Mouse (Mus musculus): Measurements from ENCODE around the gene Mt3.
"Not testable (repeated sequence)": the region's sequence is repeated elsewhere in the genome, so short reads cannot be mapped to it uniquely, and the experiment has no call there.

Gene Mt3

DNA sequence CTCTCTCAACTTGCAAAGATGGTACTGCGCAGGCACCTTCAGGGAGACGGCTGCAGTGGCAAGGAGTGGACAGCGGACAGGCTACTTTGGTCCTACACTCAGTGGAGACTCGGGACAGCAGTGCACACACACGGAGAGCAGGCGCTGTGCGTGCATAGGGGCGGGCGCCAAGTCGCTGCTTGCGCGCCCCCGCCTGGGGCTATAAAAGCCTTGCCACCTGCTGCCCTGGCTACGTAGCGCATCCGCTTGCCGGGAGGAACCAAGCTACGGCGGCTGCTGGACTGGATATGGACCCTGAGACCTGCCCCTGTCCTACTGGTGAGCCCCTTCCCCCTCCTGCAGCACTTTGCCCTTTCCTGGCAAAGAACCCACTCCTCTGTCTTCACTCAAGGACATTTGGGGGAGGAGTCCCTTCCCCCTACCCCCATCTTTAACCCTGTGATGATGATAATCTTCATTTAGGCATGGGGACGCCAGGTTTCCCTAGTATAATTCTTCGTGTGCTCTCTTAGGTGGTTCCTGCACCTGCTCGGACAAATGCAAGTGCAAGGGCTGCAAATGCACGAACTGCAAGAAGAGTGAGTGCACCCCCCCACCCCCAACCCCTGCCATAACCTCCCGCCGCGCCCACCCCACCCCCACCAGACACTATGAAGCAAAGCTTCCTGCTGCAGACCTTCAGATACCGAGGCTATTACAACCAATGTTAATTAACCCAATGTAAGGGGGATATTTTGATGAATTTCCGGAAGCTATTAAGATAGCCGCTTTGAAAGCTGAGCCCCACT is at the start of gene Mt3:
TSS of gene Mt3 (plus strand) at position 95 of the 788 bp plus-strand sequence.
- DNase-seq (ENCODE audit: low spot score), result peak; percentile 35

- DNase-seq (ENCODE audit: low spot score), result no peak
These were observed 48.3 kb upstream of the Mt3 start for GRCm38 (mm10) chr8:94104146-94104545.

DNA sequence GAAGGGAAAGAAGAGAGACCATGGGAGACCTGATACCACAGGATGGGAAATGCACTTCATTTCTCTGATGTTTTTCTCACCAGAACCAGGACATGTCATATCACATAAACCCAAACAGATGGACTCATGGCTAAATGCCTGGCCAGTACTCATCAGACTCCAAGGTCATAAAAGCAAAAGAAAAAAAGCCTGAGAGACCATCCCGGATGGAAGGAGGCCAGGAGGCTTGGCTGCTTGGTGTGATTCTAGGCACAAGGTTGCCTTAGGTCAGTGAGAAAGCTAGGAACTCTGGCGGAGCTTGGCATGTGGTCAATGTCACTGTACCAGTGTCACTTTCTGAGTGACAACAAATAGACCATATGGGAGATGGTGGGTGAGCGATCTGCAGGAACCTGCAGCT is 44.5 kb upstream of the Mt3 start:
- no peak for DNase-seq (ENCODE audit: low spot score)

GRCm38 (mm10) chr8:94109396-94109795 is 43.0 kb upstream of the Mt3 start:
- DNase-seq (ENCODE audit: low spot score), result no peak

- DNase-seq (ENCODE audit: low spot score), result no peak
These were observed 42.6 kb upstream of the Mt3 start for GRCm38 (mm10) chr8:94109835-94110234.

DNA sequence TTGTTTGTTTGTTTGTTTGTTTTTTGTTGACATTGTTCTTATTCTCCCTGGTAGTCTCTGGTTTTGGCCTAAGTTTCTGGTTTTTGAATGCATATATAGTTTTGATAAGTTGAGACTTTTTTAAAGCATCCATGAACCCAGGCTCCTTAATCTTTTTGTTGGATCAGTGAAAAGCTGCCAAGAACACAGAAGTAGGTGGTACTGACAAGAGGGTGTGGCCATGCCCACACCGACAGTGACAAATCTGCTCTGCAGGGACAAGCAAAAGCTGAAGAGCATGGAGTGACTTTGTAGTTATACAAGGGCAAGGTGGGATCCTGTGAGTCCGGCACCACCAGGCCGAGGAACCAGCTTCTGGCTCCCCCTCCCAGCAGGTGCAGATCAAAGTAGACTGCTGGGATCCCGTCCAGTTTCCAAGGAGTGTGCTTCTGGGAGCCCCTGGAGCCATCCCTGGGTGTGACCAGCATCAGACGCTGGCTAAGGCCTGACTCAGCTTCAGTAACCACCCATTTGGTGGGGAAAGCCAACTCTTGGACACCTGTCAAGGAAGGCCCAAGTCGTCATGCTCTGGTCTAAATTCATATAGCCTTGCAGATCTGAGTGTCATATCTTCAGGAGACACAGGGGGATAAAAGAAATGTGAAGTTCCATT is 41.8 kb upstream of the Mt3 start:
- no peak for DNase-seq (ENCODE audit: low spot score)

DNA sequence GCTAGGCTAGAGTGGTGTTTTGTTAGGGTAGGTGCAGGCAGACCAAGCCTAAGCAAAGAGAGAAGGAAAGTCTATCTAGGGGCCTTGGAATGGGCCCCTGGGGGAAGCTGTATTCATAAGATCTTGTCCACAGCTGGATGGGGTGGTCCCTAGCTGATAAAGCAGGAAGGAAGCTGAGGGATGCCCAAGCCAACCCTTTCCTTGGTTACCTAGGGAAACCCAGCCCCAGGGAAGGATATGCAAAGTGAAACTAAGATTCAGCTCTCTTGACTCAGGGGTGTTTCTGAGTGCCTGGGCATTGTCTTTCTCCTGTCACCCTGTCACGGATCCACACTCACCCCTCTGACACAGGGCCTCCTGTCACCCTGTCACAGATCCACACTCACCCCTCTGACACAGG is 39.0 kb upstream of the Mt3 start:
- DNase-seq (ENCODE audit: low spot score), result no peak

DNA sequence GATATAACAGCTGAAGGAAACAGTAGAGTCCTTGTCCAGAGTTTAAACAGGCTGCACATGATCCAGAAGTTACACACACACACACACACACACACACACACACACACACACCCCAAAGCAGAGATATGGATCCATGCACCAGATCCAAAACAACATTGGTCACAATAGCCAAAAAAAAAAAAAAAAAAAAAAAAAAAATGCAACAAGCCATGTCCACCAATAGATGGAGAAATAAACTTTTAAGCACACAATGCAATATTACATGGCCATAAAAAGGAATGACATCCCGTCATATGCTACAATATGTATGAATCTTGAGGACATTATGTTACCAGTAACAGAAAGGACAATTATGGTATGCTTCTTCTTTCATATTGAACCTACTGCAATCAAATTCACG is 38.4 kb upstream of the Mt3 start:
- no peak for DNase-seq (ENCODE audit: low spot score)

GRCm38 (mm10) chr8:94118776-94119430 is 33.5 kb upstream of the Mt3 start:
- DNase-seq (ENCODE audit: low spot score), result peak; percentile 34

- no peak for DNase-seq (ENCODE audit: low spot score)
These were observed 30.8 kb upstream of the Mt3 start for GRCm38 (mm10) chr8:94121625-94122024.

- DNase-seq (ENCODE audit: low spot score), result no peak
These were observed 29.5 kb upstream of the Mt3 start for GRCm38 (mm10) chr8:94122711-94123468.

DNA sequence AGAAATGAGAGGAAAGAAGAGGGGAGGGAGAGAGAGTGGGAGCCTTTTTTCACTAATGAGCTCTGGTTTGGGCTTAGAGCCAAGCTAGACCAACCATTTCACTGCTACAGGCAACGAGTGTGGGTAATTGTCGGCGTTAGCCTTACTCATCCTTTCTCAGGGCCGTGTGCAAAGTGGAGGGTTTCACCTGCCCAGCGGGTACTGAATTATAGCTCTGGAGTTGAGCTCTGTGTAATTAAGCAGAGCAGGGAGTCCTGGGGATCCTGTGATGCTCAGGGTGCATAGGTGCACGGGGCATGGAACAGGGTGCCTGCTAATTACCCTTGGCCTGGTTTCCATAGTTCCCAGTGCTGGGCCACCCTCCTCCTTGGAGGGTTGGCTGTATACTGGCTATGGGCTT is 24.7 kb upstream of the Mt3 start:
- DNase-seq (ENCODE audit: low spot score), result no peak

DNA sequence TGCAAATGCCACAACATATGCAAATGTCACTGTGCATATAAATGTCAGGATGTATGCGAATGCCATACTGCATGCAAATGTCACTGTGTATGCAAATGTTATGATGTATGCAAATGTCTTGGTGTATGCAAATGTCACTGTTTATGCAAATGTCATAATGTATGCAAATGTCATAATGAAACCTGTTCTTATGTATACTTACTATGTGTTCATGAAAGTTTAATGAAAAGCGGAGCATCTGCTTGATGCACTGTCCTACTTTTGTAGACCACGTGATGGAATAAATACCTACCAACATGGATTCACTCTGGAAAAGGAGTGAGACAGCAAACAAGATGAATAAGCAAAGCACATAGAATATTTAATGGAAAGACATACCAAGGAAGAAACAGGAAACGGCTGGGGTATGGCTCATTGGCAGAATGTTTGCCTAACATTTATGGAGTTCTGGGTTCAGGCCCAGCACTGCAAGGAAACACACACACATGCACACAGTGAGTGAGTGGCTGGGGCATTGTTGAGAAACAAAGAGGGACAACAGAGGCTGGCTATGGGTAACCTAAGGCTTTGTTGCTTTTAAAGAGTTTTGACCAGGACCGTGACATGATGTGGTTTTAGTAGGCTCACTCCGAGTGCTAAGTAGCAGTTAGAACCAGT is 23.1 kb upstream of the Mt3 start:
- DNase-seq (ENCODE audit: low spot score), result no peak

DNA sequence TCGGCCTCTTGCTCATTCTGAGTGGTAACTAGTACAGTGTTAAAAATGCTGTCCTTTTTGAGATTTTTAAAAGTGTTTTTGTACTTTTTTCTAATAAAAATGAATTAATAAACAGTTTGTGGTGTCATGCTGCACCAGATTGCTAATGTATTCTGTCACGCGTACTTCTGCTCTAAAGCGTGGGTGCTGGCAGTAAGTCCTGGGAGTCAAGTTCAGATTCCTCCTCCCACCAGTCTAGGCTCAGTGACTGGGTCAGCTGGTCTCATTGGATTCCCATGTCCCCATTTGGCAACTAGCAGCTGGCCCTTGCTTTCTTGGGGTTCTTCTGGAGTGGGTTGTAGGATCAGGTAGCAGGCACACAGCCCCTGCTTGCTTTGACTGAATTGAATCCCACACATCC is 22.3 kb upstream of the Mt3 start:
- no peak for DNase-seq (ENCODE audit: low spot score)

GRCm38 (mm10) chr8:94132096-94132495 is 20.3 kb upstream of the Mt3 start:
- no peak for DNase-seq (ENCODE audit: low spot score)

DNA sequence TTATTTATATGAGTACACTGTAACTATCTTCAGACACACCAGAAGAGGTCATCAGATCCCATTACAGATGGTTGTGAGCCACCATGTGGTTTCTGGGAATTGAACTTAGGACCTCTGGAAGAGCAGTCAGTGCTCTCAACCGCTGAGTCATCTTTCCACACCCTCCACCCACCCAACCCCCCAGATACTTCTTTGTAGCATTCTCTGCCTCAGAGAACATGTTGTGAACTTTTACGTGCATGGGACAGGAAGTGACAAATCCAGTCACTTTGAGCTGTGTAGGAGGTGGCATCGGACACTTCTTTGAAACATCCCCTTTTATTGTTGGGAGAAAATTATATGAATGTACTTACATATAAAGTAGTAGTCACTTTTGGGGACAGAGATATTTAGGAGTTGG is 17.8 kb upstream of the Mt3 start:
- DNase-seq (ENCODE audit: low spot score), result not testable (repeated sequence)

DNA sequence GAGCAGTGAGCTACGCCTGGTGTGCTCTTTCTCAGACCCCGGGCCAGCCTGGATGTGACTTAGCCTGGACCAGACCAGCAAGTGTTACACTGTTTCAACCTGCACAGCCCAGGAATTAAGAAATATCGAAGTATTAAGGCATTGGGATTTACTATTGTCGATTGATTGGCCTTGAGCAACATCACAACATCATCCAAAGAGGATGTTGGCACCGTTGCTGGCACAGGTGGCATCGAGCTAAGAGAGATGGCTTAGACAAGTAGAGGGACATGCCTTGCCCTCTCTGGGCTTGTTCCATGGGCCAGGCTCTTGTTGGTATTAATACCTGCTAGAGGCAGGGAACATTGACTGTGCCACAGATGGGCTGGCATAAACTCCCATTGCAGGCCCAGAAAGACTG is 16.9 kb upstream of the Mt3 start:
- DNase-seq (ENCODE audit: low spot score), result no peak

- no peak for DNase-seq (ENCODE audit: low spot score)
These were observed 16.2 kb upstream of the Mt3 start for GRCm38 (mm10) chr8:94136192-94136591.

DNA sequence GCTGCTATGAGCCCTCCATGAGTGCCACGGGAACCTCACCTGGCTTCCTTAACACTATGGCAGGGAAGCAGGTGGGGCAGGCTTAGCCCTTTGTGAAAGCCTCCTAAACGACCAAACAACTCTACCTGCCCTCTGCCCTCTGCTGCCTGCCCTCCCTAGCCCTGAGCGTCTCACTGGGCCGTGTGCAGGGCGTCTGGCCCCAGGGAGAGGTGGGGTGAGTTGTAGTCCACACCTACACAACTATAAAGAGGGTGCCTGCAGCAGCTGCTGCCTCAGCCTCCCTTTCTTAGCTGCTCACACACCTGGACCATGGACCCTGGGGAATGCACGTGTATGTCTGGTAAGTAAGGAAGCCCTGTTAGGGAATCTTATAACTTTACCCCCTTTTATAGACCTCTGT is 15.5 kb upstream of the Mt3 start, which contains the start of gene Mt4:
TSS of gene Mt4 (plus strand) at position 265 of the 400 bp plus-strand sequence.
- no peak for DNase-seq (ENCODE audit: low spot score)

GRCm38 (mm10) chr8:94140266-94140795 is 12.1 kb upstream of the Mt3 start:
- DNase-seq (ENCODE audit: low spot score), result no peak

DNA sequence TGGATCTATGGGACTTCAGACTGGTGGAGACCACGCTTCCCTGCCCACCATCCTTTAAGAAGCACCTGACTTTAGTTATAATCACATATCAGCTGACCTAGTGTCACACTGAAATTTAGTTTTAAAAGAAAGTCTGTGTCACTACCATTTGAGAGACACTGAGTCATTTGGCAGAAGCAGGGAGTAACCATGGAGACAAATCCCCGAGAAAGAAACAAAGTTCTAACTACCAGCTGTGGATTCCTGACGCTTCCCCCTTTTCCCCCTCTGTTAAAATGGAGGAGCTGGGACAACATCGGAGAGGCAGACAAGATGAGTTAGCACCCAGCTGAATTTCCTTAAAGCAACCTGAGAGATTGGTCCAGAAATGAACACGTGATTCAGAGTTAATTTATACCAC is 4.2 kb upstream of the Mt3 start:
- no peak for DNase-seq (ENCODE audit: low spot score)

DNA sequence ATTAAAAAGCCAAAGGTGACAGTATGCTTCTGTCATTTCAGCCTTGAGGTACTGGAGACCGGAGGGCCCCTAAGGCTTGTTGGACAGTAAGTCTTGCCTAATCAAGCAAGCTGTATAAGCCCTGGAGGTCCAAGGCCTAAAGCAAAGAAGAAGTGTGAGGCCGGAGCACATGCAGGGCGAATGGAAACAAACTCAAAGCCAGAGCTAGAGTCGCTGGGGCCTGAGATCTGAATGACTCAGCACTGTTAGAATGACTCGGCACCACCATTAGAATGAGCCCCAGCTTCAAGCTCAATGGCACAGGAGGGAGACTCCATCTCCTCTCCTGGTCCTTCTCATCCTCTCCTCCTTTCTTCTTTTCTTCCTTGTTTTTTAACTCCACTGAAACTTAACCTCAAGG is 1.5 kb upstream of the Mt3 start:
- DNase-seq (ENCODE audit: low spot score), result no peak

Data from yolk sac, embryonic 10.5 days (tissue).